Mouse (Mus musculus) C2C12 (cell line): ENCODE measurements around the gene Flrt3.

Experiments
- CTCF ChIP-seq: IDR thresholded peaks from one replicate; pipeline ENCODE4 v1.5.1; 2011; ENCODE audit not compliant: control insufficient read depth, insufficient read depth, insufficient read length
- MAX ChIP-seq: IDR thresholded peaks from one replicate; pipeline ENCODE4 v1.6.1; 2011; ENCODE audit warnings: mild to moderate bottlenecking, control low read depth
- USF1 ChIP-seq: IDR thresholded peaks from one replicate; pipeline ENCODE4 v1.6.1; 2011; ENCODE audit warnings: low read depth, mild to moderate bottlenecking, control low read depth, moderate library complexity

DNA sequence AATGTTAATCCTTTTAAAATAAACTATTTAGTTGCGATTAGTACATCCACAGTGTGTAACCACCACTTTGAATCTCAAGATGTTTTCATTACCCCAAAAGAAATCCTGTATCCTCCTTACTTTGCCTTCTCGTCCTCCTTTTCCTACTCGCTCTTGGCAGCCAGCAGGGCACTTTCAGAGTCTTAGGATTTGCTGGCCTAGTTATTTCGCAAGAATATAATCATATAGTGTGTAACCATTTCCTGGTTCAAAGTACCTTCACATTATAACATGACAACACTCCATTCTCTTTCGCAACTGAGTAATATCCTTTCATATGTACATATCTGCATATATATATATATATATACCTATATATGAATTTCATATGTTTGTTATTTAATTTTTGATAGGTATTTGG, 22.6 kb upstream of the Flrt3 start:
- no peak for TF ChIP-seq MAX
- TF ChIP-seq CTCF: no peak
- TF ChIP-seq USF1: no peak
